Mouse (Mus musculus): Measurements from ENCODE around the gene Hpcal1.
"Not testable (repeated sequence)": the region's sequence is repeated elsewhere in the genome, so short reads cannot be mapped to it uniquely, and the experiment has no call there.

Gene Hpcal1

DNA sequence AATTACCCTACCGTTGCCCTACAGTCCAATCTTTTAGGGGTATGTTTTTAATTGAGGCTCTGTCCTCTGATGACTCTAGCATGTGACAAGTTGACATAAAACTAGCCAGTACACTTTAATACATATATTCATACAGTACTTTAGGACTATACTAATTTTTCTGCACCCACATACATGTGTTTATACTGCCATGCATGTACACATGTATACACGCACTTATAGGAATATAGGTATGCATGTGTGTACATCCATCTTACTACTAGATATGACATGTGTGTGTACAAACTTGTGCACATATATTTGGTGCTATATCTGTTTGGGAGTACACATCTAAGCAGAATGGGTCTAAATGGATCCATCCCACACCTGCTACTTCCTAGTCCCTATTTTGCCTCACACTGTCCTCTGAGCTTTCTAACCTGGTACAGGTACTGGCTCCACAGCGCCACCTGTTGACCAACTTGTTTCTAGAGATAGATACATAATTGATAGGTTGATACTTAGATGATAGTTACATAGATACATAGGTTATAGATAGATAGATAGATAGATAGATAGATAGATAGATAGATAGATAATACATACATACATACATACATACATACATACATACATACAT, 105.1 kb downstream of the Hpcal1 start:
- peak; percentile 60 for DNase-seq

- DNase-seq = not testable (repeated sequence)
Measured at GRCm38 (mm10) chr12:17798261-17798660, 107.6 kb downstream of the Hpcal1 start.

GRCm38 (mm10) chr12:17808542-17808941, 117.9 kb downstream of the Hpcal1 start:
- DNase-seq = peak; percentile 56

DNA sequence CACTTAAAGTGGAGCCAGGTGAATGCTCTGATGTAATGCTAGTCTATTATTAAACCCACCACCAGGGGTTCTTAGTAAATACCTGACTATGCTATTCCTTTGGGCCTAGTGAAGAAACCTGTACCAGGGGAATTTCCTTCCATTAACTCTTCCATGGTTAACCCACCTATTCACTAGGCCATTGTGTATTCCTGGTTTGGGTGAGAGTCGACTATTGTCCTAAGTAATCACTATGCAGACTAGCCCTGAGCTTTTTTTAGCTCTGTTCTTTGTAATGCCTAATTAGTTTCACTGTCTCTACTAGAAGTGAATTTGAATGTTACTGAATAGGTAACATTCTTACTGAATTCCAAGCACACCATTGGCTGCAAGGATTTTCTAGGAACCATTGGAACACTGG, 144.6 kb downstream of the Hpcal1 start:
- DNase-seq = not testable (repeated sequence)
